Mouse (Mus musculus) forebrain, embryonic 10.5 days (tissue): ENCODE results near the gene Fam189a1. TPM values are rescaled to one million over a fixed set of nuclear protein-coding genes. Genes with fewer than 3 reads are reported as not detected.

Experiments used
- microRNA-seq: library from miRNA; unstranded; fragments of <30 nt; microRNA quantifications from one replicate; pipeline ENCODE4, GENCODE M21; 2017
- polyA plus RNA-seq: library from polyadenylated mRNA; unstranded; fragments of >200 nt; fragmentation: Nextera tagmentation; extraction: Ambion mirVana; gene quantifications from 2 replicates; pipeline ENCODE4 v1.2.1, GENCODE M21; 2016

Gene Fam189a1
- polyA plus RNA-seq, 1 experiment from 2014 or later = 1.0 TPM

Small RNAs within 50 kb of the gene (microRNA-seq; reads per million reads assigned to microRNA genes)
- not detected for gene Gm25249
